Mouse (Mus musculus) lung, embryonic 14.5 days (tissue): ENCODE data around the gene Lrfn2. TPM values are rescaled to one million over a fixed set of nuclear protein-coding genes. Genes with fewer than 3 reads are reported as not detected.
A peak's percentile ranks its signal among the peaks of the same experiment; 100 is the strongest.

Source experiments
- ATAC-seq: fragments of 200-750 bp; cut with Nextera tagmentation; 2 replicates; pipeline ENCODE4 v1.8.0; 2017; ENCODE audit warnings: mild to moderate bottlenecking, moderate TSS enrichment, moderate library complexity; ENCODE audit not compliant: insufficient read depth
- DNase-seq: peaks from one replicate; pipeline ENCODE4 v3.0.0-alpha.2; 2015
- H3K27ac ChIP-seq: fragments of 300-500 bp; sonication (generic); 2 replicates; pipeline ENCODE4 v1.5.1; 2014; ENCODE audit warnings: low read depth, mild to moderate bottlenecking, moderate library complexity
- H3K27me3 ChIP-seq: fragments of 300-500 bp; sonication (generic); 2 replicates; pipeline ENCODE4 v1.6.1; 2014; ENCODE audit warnings: low read length, control low read depth; ENCODE audit not compliant: insufficient read depth
- H3K36me3 ChIP-seq: fragments of 300-500 bp; sonication (generic); 2 replicates; pipeline ENCODE4 v1.6.1; 2014; ENCODE audit warnings: control low read depth; ENCODE audit not compliant: insufficient read depth
- H3K4me1 ChIP-seq: fragments of 300-500 bp; sonication (generic); 2 replicates; pipeline ENCODE4 v1.6.1; 2014; ENCODE audit warnings: antibody characterized with exemption, control low read depth; ENCODE audit not compliant: insufficient read depth
- H3K4me2 ChIP-seq: fragments of 300-500 bp; sonication (generic); 2 replicates; pipeline ENCODE4 v1.6.1; 2014; ENCODE audit warnings: mild to moderate bottlenecking
- H3K4me3 ChIP-seq: fragments of 300-500 bp; sonication (generic); 2 replicates; pipeline ENCODE4 v1.5.1; 2014; ENCODE audit warnings: low read depth, low read length
- H3K9ac ChIP-seq: fragments of 300-500 bp; sonication (generic); 2 replicates; pipeline ENCODE4 v1.6.1; 2014
- H3K9me3 ChIP-seq: fragments of 300-500 bp; sonication (generic); 2 replicates; pipeline ENCODE4 v1.6.1; 2016; ENCODE audit warnings: low read depth, low read length, control low read depth
- CTCF ChIP-seq: IDR thresholded peaks from 2 replicates; pipeline ENCODE4 v1.5.1; 2016; ENCODE audit warnings: antibody characterized with exemption, low read depth
- WGBS: fragments of 180-500 bp; shearing (Covaris S2); extraction: QIAGEN DNeasy Blood & Tissue Kit; methylation state at CpG from one replicate; pipeline ENCODE4 v1.1.7; 2014; 5-methylcytosine and 5-hydroxymethylcytosine counted together
- polyA plus RNA-seq: library from polyadenylated mRNA; unstranded; fragments of >200 nt; fragmentation: Nextera tagmentation; extraction: Ambion mirVana; gene quantifications from 2 replicates; pipeline ENCODE4 v1.2.1, GENCODE M21; 2014

Gene Lrfn2
- polyA plus RNA-seq, 1 experiment from 2014 or later: 0.39 TPM

DNA sequence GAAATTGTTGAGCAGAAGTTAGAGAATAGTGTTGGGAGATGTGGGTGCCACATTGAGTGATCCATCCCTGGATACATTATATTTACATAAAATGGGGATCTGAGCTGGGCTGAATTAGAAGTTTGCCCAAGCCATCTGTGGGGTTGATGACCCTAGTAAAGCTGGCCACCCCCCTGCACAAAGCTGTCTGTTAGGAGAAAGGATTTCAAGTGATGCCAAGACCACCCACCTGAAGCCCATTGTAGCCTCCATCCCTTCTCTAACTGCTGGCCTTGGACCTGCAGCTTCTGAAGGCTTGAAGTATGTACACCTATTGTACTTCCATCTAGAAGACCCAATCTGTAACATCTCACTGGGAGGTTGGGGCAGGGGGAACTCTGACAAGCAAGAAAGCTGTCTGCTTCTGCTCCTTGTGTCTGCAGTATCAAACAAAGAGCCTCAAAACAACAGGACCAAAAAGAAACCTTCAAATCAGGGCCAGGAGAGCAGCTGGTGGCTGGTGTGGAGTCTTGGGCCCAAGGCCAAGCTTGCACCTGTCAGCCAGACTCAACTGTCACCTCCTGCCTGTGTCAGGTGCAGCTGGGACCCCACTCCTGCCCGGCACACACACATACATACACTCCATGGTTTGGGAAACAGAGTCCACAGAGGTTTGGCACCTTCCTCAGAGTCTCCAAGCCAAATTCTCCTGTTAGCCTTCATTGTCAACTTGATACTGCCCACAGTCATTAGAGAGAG lies 63.2 kb downstream of the Lrfn2 start:
- no peak for TF ChIP-seq CTCF
- WGBS: 42% methylated on average over 1 of the region's 1 CpGs
- no peak for DNase-seq

DNA sequence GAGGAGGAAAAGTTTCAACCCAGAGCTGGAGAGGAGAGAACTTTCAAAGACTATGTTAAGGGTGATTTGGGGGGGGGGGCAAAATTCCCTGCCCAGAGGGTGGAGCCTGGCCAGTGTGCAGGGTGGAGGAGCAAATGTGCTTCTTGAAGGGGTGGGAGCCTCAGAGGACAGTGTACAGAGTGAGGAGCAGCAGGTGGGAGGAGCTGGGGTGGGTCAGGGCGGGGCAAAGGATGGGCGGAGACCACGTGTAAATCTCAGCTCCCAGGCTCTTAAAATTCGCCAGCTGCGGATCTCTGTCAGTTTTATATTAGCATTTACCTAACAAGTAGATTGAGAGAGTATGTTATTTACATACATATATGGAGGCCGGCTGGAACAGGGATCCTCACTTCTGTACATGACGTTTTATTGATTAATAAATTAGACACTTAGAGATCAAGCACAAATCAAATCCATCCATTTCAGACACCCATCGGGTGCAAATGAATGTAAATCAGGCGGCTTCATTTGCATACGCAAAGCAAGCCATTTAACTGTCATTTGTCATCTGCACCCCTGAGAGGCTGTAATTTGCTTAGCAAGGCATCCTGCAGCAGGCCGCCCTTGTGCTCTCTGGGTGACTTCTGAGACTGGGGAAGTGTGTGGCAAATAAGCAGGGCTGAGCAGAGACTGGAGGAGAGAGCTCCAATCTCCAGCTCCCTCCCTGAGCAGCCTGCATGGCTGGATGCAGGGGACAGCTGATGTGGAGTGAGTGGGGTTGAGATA lies 67.5 kb downstream of the Lrfn2 start:
- H3K4me1 ChIP-seq: no peaks in the 10 kb centered on the region
- no peak for TF ChIP-seq CTCF
- H3K9ac ChIP-seq: no peak overlapping the region
- peak; percentile 76; the same call in 1 of the 2 replicates for ATAC-seq
- H3K4me2 ChIP-seq: no peak overlapping the region
- H3K27me3 ChIP-seq: no peaks in the 10 kb centered on the region
- no peak overlapping the region for H3K4me3 ChIP-seq
- H3K27ac ChIP-seq: no peak overlapping the region
- DNase-seq: peak; percentile 19
- H3K9me3 ChIP-seq: no peaks in the 10 kb centered on the region
- no peaks in the 10 kb centered on the region for H3K36me3 ChIP-seq
- 5% methylated on average over 11 of the region's 11 CpGs for WGBS

More for the DNA sequence above, 63.2 kb downstream of the Lrfn2 start:
- no peak overlapping the region for H3K27ac ChIP-seq
- no peak overlapping the region for H3K4me2 ChIP-seq
- no peak overlapping the region for H3K4me3 ChIP-seq
- no peaks in the 10 kb centered on the region for H3K4me1 ChIP-seq
- ATAC-seq: no peak
- no peak overlapping the region for H3K9ac ChIP-seq
- no peaks in the 10 kb centered on the region for H3K27me3 ChIP-seq
- H3K36me3 ChIP-seq: no peaks in the 10 kb centered on the region
- H3K9me3 ChIP-seq: no peaks in the 10 kb centered on the region

DNA sequence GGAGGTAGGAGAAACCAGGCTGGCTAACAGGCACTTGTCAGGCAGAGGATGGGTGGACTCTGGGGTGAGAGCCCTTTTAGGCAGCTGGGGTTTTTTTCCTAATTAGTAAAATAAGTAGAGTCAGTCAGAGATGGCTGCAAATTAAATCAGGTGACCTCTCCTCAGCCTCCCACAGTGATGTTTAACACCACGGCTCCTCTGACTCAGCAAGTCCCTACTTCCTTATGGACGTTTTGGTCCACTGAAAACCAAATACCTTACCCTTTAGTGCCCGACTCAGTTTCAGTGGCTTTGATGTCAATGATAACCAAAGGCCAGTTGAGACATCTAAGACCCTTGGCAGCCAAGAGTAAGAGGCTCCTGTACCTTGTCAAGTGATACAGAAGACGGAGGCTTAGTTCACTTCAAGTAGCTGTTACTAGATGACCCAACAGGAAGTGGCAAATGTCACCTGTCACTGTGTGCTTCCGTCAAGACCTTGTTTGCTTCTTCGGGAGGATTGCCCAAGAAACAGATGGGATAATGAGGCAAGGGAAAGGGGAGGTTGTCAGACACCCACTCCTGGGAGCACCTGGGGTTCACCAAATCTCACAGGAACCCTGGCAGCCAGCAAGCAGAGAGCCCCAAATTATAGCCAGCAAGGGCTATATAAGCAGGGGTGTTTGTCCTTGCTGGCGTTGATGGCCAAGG lies 77.3 kb downstream of the Lrfn2 start:
- H3K9ac ChIP-seq: no peak overlapping the region
- no peak overlapping the region for H3K4me3 ChIP-seq
- no peaks in the 10 kb centered on the region for H3K36me3 ChIP-seq
- H3K27ac ChIP-seq: no peak overlapping the region
- no peaks in the 10 kb centered on the region for H3K27me3 ChIP-seq
- no peaks in the 10 kb centered on the region for H3K4me1 ChIP-seq
- ATAC-seq (no peak), DNase-seq (no peak)
- TF ChIP-seq CTCF: no peak
- WGBS: 36% methylated on average over 7 of the region's 7 CpGs
- no peak overlapping the region for H3K4me2 ChIP-seq
- no peaks in the 10 kb centered on the region for H3K9me3 ChIP-seq

DNA sequence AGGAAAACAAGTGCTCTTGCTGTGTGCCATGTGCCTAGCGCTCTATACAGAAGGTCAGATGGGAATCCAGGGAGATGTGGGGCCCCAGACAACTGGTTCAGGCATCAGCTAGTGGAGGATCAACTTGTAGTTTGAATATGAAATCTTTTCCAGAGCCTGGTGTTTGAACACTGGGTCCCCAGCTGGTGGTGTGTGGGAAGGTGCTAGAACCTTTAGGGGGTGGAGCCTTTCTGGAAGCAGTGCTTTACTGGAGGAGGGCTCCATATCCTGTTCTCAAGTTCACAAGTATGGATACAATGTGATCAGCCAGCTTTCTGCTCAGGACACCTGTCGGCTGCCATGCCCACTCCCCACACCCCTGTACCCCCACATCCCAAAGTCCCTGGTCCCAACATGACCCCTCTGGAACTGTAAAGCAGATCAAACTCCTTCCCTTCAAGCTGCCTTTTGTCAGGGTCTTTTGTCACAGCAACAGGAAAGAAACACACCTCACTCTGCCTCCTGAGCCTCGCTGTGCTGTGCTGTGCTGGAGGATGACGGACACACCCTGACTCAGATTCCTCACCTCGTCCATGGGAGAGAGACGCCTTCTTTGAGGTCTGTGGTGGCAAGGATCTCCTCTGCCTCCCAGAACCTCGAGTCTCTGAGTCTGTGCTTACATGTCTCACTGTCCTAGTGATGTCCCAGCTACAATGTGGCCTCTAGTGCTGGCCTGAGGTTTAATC lies 81.9 kb downstream of the Lrfn2 start:
- H3K4me1 ChIP-seq: no peaks in the 10 kb centered on the region
- H3K4me3 ChIP-seq: no peak overlapping the region
- WGBS: 61% methylated on average over 7 of the region's 7 CpGs
- H3K4me2 ChIP-seq: no peak overlapping the region
- TF ChIP-seq CTCF: no peak
- H3K27ac ChIP-seq: no peak overlapping the region
- H3K36me3 ChIP-seq: no peaks in the 10 kb centered on the region
- DNase-seq (no peak), ATAC-seq (no peak)
- no peak overlapping the region for H3K9ac ChIP-seq
- no peaks in the 10 kb centered on the region for H3K9me3 ChIP-seq
- H3K27me3 ChIP-seq: no peaks in the 10 kb centered on the region

DNA sequence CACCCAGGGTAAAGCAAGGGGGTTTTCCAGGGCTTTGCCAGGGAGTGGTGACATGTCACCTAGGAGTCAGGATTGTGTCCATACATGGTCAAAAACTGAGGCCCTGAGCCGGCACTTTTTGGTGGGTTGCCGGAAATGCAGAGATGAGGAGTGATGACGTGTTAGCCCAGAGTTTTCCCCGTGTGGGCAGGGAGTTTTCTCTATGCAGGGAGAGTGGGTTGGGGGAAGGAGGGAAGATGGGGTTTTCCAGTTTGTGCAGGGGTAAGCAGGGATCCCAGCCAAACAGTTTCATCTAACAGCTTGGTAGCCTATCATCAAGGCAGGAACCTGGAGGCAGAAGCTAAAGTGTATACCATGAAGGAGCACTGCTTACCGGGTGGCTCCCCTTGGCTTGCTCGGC lies 83.2 kb downstream of the Lrfn2 start:
- H3K9me3 ChIP-seq: no peaks in the 10 kb centered on the region
- ATAC-seq: no peak
- H3K27ac ChIP-seq: no peak overlapping the region
- H3K4me3 ChIP-seq: no peak overlapping the region
- no peaks in the 10 kb centered on the region for H3K27me3 ChIP-seq
- no peak overlapping the region for H3K9ac ChIP-seq
- no peak overlapping the region for H3K4me2 ChIP-seq
- no peak for DNase-seq
- TF ChIP-seq CTCF: no peak
- no peaks in the 10 kb centered on the region for H3K36me3 ChIP-seq
- no peaks in the 10 kb centered on the region for H3K4me1 ChIP-seq
- WGBS: 74% methylated on average over 6 of the region's 6 CpGs

DNA sequence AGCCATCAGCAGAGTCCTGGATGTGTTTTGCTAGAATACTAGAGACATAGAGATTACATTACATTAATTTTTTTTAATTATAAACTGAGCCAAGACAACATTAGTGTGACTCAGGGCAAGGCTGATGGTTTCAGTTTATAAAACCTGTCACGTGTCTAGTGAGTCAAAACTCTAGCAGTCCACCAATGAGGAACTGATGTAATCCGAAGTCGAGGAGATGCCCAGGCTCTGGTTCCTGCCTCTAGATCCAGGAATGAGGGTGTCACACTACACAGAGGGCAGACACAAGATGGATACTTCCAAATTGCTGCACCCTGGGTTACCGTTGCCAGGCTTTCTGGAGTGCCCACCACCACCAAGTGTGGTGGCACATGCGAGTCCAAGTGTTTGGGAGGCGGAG lies 84.0 kb downstream of the Lrfn2 start:
- Histone ChIP-seq H3K9ac (no peak overlapping the region), H3K27me3 (no peaks in the 10 kb centered on the region), H3K4me1 (no peaks in the 10 kb centered on the region), H3K36me3 (no peaks in the 10 kb centered on the region), H3K4me2 (no peak overlapping the region), H3K27ac (no peak overlapping the region), H3K4me3 (no peak overlapping the region), H3K9me3 (no peaks in the 10 kb centered on the region)
- TF ChIP-seq CTCF: no peak
- ATAC-seq (no peak), DNase-seq (no peak)
- WGBS: 80% methylated on average over 6 of the region's 6 CpGs
